Mouse (Mus musculus) cerebellum, adult 11 months (tissue): Measurements from ENCODE around the gene Prkd1.
"Not testable (repeated sequence)": the region's sequence is repeated elsewhere in the genome, so short reads cannot be mapped to it uniquely, and the experiment has no call there.

Experiments
- DNase-seq: peaks from one replicate; pipeline ENCODE4 v3.0.0; 2022

Prkd1 gene

DNA sequence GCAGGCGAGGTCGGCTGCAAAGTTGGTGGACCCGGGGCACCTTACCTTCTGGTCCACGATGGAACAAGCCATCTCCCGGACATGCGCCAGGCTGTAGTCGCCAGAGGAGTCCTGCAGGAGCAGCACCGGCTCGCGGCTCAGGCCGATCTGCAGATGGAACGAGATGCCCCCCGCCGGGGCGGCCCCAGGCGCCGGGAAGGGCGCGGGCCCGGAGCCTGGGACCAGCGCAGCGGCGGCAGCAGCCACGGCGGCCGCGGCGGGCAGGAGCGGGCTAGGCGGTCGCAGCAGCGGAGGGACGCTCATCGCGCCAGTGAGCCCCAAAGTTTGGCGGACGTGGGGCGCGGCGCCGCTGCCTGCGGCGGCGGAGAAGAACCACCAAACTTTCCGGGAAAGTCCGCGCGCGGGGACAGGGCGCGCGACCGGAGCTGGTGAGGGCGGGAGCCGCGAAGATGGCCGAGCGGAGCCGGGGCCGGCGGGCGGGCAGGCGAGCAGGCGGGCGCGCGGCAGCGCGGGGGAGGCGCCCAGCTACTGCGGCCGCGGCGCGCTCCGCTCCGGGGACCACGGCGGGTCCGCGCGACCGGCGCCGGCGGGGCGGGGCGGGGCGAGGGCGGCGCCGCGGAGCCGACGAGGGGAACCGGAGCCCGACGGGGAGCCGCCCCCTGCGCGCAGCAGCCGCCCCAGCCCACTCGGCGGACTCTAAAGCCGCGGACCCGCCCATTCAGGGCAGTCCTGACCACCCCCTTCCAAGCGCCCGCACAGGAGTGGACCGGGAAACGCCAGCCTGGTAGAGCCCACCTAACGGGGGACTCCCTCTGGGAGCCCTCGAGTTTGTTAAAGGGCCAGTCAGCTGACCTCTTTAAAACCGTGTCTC lies at the start of gene Prkd1:
TSS of gene Prkd1 (minus strand) at position 428 of the 871 bp plus-strand sequence.
- no peak for DNase-seq

GRCm38 (mm10) chr12:50697492-50697891 lies 48.6 kb upstream of the Prkd1 start:
- no peak for DNase-seq

DNA sequence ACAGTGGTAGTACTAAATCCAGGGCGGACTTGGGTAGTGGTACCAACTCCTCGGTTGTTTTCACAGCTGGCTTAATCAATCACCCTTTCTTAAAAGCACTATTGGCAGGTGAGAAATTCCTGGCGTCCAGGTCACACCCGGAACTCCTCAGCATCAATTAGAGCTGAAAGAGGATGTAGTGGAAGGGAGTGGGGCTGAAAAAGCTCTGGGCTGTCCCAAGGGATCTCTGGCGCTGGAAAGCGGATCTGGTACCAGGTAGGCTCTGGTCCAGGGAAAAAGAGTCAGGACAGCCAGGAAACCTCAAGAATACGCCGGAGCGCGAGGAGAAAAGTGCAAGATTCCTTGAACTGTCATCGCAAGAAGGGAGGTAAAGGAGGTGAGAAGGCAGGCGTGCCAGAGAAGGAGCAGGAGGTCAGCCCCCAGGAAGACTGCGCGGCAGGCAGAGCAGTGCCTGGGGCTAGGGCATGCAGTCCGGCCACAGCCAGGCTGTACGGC lies 675 bp downstream of the Prkd1 start:
- no peak for DNase-seq

DNA sequence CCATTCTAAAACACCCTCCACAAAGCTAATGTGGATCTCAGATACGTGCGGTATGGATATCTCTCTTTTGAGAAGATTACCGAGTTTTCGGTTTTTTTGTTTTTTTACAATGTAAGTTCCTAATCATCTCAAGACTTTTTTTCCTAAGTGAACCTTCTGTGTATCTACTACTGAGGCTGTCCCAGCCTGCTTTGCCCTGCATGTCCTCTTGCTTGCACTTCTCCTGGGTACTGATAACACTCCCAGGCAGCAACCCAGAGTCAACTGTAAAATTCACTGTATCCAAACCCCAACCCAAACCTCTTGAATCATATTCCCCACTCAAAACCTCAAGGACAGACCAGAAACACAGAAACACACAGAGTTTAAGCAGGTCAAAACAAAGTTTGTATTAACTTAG lies 2.0 kb downstream of the Prkd1 start:
- DNase-seq = no peak

GRCm38 (mm10) chr12:50642671-50643070 lies 6.2 kb downstream of the Prkd1 start:
- no peak for DNase-seq

DNA sequence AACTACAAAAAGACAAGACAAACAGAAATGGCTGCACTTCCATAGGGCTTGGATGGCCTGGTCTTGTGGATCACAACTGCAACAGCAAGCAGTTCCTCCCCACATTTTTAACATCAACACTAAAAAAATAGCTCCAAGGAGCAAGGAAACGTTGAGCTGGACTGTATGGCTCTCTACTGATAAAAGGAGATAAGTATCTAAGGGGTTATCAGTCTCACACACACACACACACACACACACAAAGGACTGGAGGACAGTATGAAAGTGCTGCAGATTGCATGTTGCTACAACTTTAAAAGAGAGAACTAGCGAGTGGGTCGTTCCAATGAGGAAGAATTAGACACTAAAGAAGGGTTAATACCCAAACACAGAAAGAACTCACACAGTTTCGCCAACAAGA lies 8.7 kb downstream of the Prkd1 start:
- DNase-seq = no peak

DNA sequence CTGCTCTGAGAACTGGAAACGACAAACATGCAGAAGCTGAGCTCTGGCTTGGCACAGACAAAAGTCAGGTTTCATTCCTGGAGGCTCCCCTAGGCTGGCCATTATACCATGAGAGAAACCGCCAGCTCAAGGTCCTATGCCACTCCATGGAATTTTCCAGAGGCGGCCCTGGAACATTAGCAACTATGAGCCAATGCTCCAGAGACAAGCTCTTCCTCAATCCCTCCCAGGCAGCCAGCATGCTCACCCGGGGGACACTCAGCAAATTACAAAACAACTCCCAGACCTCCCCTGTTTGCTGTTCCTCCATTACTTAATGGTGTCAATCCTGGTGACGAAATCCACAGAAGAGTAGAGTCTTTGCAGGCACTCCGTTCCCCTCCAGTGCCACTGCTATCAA lies 14.5 kb downstream of the Prkd1 start:
- DNase-seq = no peak

DNA sequence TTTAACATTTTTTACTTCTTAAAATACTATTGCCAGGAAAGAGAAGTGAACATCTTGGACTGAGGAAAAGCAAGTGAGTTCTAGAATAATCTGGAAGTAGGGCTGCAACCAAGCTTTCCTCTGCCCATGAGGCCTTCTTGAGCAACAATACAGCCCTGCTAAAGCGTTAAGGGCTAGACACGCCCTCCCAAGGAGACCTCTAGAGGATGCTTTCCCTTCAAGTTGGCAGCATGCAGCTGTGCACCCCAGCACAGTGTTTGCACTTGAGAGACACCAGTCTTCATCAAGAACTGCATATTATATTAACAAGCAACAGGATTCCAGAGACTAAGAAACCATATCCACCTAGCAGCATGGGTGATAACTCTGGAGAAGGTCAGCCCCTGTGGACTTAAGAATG lies 22.8 kb downstream of the Prkd1 start:
- DNase-seq = not testable (repeated sequence)

DNA sequence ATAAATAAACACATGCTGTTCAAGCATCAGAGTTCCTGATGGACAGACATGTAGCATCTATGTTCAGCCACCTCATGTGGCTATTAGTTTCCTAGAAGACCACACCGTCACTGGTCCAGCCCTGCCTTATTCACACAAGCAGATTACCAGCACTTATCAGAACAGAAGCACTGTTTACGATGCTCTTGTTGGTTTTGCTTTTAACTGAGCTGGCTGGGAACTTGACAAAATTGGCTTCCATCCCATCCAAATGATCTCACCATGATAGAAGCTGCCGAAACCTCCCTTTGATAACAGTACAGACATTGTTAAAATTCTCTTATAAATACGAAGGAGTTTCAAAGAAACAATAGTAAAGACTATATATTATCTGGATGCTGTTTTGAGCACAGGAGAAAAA lies 24.7 kb downstream of the Prkd1 start:
- no peak for DNase-seq

GRCm38 (mm10) chr12:50615852-50616251 lies 33.0 kb downstream of the Prkd1 start:
- DNase-seq = no peak

DNA sequence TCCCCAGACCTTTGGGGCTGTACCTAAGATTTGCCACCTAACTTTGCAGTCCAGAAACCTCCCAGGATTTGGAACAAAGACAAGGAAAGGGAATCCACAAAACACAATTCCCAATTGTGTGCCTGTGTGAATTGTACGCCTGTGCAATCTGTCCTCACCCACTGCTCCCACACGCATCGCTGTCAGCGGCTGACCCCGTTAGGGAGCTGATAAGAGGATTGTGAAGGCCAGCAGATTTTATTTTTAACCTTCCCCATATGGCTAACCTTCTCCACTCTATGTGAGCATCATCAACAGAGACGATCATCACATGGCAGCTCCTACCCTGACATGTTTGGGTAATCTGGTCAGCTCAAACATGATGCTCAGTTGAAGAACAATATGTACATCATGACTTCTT lies 34.6 kb downstream of the Prkd1 start:
- DNase-seq = no peak

DNA sequence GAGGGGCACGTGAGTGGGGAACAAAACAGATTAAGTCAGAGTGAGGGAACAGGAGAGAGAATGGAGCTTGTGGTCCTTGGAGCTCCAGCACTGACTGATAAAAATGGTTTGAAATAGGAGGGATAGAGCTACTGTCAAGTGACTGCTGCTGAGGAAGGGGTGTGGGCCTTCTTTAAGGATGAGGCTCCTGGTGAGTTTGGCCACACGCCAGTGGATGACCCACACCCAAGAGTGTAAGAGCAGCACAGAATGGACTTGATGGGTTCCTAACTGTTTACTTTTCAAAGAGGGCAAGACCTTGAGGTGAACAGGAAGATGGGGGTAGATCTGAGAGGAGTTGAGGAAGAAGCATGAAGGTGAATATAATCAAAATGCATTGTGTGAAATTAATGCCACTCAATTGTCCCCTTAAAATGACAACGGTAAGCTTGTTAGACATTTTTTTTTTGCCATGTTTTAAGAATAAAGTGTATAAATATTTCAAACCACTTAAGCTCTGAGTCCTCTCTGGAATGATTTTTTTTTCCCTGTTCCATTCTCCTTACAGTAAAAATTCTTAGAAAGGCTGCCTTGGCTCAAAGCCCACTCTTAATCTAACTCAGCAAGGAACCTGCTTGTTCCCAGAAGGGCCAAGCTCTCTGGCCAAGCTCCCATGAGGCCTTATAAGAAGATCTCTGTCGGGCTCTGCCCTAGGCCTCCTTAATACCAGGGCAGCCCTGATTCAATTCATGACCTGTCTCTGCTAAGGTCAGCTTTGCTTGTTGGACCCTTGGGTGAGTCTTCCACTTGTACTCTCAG lies 42.0 kb downstream of the Prkd1 start:
- no peak for DNase-seq

DNA sequence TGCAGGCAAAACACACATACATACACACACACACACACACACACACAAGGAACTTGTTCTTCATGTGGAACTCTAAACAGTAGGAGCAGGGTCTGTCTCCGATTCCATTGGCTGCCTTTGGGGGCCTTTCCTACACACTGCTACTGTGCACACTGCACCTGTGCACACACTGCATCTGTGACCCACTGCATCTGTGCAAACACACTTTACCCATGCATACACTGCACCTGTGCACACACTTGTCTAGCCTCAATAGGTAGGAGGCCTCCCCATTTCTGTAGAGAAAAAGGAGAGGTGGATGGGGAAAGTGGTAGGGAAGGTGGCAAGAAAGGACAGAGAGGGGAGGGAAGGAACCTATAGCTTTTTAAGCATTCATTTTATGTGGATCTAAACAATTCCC lies 49.5 kb downstream of the Prkd1 start:
- no peak for DNase-seq

DNA sequence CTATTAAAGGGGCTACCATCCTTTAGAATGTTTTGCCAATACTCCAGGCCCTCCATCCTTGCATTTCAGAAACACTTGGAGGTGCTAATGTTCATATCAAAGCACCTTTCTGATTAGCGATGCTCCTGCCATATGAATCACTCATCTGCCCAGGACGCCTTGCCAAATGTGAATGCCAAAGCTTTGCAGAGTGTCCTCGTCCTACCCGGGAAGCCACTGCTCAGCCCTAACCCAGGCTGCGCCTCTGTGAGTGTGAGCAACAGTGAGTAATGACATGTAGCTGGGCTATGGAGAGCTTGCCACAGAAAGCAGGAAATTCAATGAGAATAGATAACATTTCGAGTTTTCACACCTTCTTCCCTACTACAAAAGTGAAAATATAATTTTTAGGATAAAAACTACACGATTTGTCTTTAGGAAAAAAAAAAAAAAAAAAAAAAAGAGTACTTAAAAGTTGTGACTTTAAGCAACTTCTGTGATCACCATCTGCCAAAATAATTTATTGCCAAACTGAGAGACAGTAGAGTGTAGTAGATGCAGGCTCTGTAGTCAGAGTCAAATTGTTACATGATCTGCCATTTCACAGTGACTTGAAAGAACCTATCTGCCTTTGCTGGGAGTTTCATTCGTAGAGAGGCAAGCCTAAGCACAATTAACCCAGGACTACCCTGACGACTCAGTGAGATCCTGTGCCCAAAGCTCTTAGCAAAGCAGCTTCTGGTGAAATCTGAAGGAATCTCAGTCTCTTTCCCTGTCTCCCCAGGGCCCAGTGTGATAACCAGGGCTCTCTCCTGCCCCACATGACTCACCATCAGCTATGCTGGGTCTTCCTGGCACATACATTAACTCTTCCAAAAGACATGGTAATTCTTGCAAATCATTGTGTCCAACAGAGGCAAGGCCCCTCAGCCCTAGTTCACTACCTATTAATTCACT lies 50.6 kb downstream of the Prkd1 start:
- DNase-seq = no peak

DNA sequence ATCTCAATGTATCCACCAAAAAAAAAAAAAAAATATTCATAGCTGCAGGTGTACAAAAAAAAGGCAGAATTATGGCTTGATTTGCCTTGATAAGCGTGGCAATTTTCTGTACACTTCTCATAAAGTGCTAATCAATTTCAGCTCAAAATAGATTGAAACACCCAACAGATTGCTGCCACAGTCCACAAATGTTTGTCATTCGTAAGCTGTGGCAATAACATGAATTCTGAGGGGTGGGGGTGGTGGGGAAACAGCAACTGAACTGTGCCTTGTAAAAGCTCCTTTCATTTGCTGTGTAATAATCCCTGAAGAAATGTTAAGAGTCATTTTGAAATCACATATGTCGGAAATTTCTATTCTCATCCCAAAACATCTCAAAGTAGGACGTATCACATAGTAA lies 51.4 kb downstream of the Prkd1 start:
- no peak for DNase-seq

DNA sequence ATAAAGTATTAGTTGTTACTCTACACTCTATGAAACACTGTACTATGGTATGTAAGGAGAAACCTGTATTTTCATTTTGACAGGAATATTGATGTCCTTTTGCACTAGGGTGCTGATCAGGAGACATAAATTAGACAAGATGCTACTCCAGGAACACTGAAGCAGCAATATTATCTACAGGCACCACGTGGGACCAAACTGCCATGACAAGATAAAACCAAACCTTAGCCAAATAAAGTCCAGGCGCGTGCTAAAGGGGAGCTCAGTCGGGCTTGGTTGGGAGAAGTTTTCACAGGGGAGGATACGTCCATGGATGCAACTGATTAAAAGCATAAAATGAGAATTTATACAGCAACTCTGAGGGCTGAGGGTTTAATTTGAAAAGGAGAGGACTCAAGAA lies 53.1 kb downstream of the Prkd1 start:
- DNase-seq = no peak

- DNase-seq = no peak
These were observed 54.4 kb downstream of the Prkd1 start for GRCm38 (mm10) chr12:50594506-50594905.

DNA sequence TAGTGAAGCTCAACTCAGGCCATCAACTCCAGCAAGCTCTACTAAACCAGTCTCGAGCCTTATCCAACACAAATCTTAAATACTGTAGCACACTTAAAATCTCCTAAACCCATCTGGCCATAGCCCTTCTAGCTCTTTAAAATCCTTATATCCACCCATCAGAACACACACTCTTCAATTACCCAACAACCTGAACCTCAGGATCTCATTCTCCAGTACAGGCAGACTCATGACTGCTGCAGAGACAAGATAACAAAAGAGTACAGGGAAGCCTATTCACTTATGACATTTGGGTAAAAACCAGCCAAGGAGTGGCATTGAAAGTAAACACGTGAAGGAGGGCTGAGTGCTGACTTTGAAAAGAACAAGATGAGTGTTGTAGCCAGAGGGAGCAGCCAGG lies 55.4 kb downstream of the Prkd1 start:
- DNase-seq = no peak

DNA sequence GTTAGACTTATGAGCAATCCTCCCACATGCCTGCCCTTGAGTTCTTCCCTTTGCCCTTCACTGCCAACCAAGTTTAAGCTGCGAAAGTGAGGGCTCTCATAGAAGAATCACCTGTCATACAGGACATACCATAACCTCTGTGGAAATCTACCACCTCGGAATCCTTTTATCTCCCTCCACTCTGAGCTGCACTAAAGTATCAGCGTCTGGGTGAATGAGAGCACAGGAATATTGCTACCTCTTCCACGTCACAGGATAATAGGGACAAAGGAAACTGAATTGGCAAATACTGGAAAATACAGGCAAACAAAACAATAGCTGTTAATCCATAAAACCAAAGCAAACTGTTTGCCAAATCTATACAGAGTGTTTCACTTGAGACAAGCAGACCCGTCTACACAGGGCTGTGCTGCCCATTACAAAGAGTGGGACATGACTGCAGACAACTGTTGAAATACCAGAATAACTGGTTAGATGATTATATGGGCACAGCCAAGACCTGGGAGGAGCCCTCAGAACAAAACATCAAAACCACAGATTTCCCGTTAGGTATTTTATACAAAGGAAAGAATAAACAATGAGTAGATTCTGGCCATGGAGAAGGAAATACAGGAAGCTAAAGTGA lies 60.6 kb downstream of the Prkd1 start:
- DNase-seq = no peak

GRCm38 (mm10) chr12:50565198-50565597 lies 83.7 kb downstream of the Prkd1 start:
- no peak for DNase-seq

DNA sequence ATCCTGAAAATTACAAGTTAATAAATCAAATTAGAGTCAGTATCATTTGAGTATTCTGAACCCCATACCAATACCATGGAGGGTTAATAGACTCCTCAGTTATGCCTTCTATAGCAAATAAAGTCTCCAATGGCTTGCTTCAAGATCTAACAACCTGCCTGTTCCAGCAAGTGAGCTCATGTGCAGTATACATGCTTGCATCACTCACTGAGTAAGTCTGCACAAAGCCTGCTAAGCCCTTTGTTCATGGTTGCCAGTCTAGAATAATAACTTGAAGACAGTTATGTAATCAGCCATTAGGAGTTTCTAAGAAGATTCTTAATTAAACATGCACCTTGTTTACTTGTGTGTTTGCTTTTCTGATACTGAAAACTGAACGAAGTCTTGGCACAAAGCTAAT lies 88.4 kb downstream of the Prkd1 start:
- no peak for DNase-seq

DNA sequence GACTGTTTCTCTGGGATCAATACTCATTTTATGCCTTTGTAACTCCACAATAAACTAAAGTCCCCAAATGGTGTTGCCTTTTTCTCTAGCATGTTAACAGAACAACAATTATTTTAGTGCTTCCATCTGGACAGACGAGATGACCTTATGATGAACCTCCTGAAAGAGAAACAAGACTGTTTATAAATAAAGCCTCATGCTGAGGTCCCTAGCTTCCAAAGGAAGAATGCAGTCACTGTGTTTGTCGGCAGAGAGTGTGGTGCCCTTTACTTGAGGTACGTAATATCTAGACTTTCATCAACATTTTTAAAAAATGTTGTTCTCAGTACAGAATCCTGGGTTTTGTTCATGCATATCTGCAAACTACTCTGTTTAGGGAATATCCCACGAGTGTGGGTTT lies 90.7 kb downstream of the Prkd1 start:
- DNase-seq = no peak
